Mouse (Mus musculus) stomach, embryonic 16.5 days (tissue): ENCODE results near the gene Prodh2. TPM values are rescaled to one million over a fixed set of nuclear protein-coding genes. Genes with fewer than 3 reads are reported as not detected.

Source experiments
- ATAC-seq: fragments of 200-750 bp; cut with Nextera tagmentation; 2 replicates; pipeline ENCODE4 v1.8.0; 2017; ENCODE audit warnings: moderate number of reproducible peaks, moderate TSS enrichment; ENCODE audit not compliant: insufficient read depth, low FRiP score
- H3K27ac ChIP-seq: fragments of 300-500 bp; sonication (generic); 2 replicates; pipeline ENCODE4 v1.5.1; 2014; ENCODE audit warnings: low read length
- H3K27me3 ChIP-seq: fragments of 300-500 bp; sonication (generic); 2 replicates; pipeline ENCODE4 v1.6.1; 2014; ENCODE audit warnings: low read length, control low read depth, mixed read lengths; ENCODE audit not compliant: control insufficient read depth, insufficient read depth
- H3K36me3 ChIP-seq: fragments of 300-500 bp; sonication (generic); 2 replicates; pipeline ENCODE4 v1.6.1; 2014; ENCODE audit warnings: low read length; ENCODE audit not compliant: control insufficient read depth, insufficient read depth
- H3K4me1 ChIP-seq: fragments of 300-500 bp; sonication (generic); 2 replicates; pipeline ENCODE4 v1.6.1; 2014; ENCODE audit warnings: low read length, control low read depth, mixed read lengths; ENCODE audit not compliant: control insufficient read depth, insufficient read depth
- H3K4me2 ChIP-seq: fragments of 300-500 bp; sonication (generic); 2 replicates; pipeline ENCODE4 v1.6.1; 2014; ENCODE audit warnings: low read depth, low read length, mixed read lengths
- H3K4me3 ChIP-seq: fragments of 300-500 bp; sonication (generic); replicated peaks from 2 replicates; pipeline ENCODE4 v1.5.1; 2014; ENCODE audit warnings: mild to moderate bottlenecking, low read length
- H3K9ac ChIP-seq: fragments of 300-500 bp; sonication (generic); 2 replicates; pipeline ENCODE4 v1.6.1; 2014; ENCODE audit warnings: low read length
- H3K9me3 ChIP-seq: fragments of 300-500 bp; sonication (generic); replicated peaks from 2 replicates; pipeline ENCODE4 v1.6.1; 2016; ENCODE audit warnings: low read length, control low read depth; ENCODE audit not compliant: control insufficient read depth
- WGBS: fragments of 180-500 bp; shearing (Covaris S2); extraction: QIAGEN DNeasy Blood & Tissue Kit; methylation state at CpG from one replicate; pipeline ENCODE4 v1.1.7; 2014; 5-methylcytosine and 5-hydroxymethylcytosine counted together
- polyA plus RNA-seq: library from polyadenylated mRNA; unstranded; fragments of >200 nt; fragmentation: Nextera tagmentation; extraction: Ambion mirVana; gene quantifications from 2 replicates; pipeline ENCODE4 v1.2.1, GENCODE M21; 2015

Gene Prodh2
- 3.6 and 4.0 TPM in 2 replicates for polyA plus RNA-seq

DNA sequence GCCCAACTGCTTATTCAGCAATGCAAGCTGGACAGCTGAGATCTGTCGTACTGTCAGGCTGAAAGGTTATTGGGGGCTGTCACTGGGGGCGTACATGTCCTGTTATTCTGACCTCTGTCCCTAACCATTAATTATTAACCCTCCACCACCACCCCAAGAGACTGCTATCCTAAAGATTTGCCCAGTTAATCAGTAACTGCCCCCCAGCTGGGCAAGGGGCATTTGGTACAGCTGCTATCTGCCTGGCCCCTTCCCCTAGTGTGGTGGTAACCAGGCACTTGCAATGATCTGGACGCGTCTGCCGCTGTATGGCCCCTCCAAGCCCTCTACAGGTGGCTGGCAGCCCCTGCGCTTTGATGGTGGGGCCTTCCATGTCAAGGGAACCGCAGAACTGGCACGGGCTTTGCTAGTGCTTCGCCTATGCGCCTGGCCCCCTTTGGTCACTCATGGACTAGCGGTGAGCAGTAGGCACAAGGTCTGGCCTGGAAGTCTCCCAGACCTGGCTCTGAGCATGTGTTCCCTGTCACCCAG is at the start of gene Prodh2:
Prodh2 (plus strand) TSS at position 222 of the 531 bp plus-strand sequence.
- H3K4me1 ChIP-seq = no peaks in the 10 kb centered on the region
- H3K27me3 ChIP-seq = no peaks in the 10 kb centered on the region
- 48% methylated on average over 11 of the region's 11 CpGs for WGBS
- no peak within 1 kb of the TSS for H3K27ac ChIP-seq
- H3K9ac ChIP-seq = no peak within 1 kb of the TSS
- peak; percentile 33 for ATAC-seq
- no peaks in the 10 kb centered on the region for H3K9me3 ChIP-seq
- no peaks in the 10 kb centered on the region for H3K36me3 ChIP-seq
- no peak within 1 kb of the TSS for H3K4me3 ChIP-seq
- no peak within 1 kb of the TSS for H3K4me2 ChIP-seq

DNA sequence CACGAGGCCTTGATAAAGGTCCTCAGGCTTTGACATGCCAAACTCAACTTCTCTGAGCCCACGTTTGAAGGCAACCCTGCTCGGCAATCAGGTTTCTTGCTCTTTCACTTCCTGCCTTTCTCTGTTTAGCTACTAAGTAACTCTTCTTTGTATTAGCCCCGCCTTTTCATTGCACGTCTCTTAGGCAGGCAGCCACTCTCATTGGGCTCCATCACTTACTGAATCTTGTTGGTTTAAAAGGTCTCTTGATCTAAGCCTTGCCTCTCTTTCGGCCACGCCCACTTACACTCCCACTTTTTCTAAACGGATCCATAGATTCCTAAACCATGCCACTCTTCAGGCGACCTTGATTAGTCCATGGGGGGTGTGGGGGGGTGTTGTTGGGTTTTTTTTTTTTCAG is 49.7 kb upstream of the Prodh2 start:
- Histone ChIP-seq H3K36me3 (no peaks in the 10 kb centered on the region), H3K4me1 (peaks cover 9% of the 10 kb centered on the region; the same call in 1 of the 2 replicates), H3K9me3 (0 out of 2 replicates have a peak, but pooled peaks cover 6% of the 10 kb centered on the region), H3K27ac (no peak overlapping the region), H3K4me3 (no peak overlapping the region), H3K9ac (no peak overlapping the region), H3K4me2 (peak overlapping the region; percentile 94; the same call in 1 of the 2 replicates), H3K27me3 (peaks cover 3% of the 10 kb centered on the region)
- no peak for ATAC-seq
- 17% methylated on average over 9 of the region's 9 CpGs for WGBS

DNA sequence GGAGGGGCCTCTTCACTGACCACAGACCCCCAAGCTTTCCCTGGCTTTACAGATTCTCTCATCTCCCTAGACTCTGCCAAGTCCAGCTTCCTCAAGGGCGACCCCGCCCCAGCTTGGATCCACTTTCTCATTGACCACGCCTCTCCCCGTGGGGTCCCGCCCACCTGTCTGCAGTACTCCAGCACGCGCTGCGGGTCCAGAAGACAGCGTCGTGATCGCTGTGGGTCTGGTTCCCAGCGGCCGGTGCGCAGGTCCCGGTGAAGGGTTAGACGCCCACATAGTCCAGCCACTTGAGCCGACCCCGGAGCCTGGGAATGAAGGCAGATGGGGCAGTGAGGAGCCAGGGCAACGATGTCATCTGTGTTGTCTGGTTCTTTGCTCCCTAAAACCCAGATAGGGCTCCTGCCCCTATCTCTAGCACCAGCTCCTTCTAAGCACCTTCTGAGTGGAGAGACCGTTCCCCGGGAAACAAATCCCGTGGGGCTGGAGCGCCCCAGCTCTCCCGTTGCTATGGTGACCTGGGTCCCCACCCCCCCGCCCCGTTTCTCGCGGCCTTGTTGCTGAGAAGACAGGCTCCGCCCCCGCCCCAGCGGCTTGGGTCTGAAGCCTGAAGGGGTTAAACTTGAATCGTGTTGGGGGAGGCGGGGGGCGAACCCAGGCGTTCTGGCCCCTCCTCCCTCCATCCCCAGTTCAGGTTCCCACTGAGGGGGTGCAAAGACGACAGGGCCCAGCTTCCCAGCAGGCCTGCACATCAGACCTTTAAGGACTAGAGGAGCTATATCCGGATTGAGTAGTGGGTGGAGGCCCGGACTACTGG is 49.1 kb upstream of the Prodh2 start:
- H3K27ac ChIP-seq = no peak overlapping the region
- 0 out of 2 replicates have a peak, but pooled peaks cover 6% of the 10 kb centered on the region for H3K9me3 ChIP-seq
- peaks cover 3% of the 10 kb centered on the region for H3K27me3 ChIP-seq
- peaks cover 9% of the 10 kb centered on the region; the same call in 1 of the 2 replicates for H3K4me1 ChIP-seq
- peak overlapping the region; percentile 77 for H3K9ac ChIP-seq
- H3K4me3 ChIP-seq = peak overlapping the region; percentile 63
- under 1% methylated on average over 38 of the region's 38 CpGs for WGBS
- no peaks in the 10 kb centered on the region for H3K36me3 ChIP-seq
- peak overlapping the region; percentile 94 for H3K4me2 ChIP-seq
- ATAC-seq = peak; percentile 20; the same call in 1 of the 2 replicates

DNA sequence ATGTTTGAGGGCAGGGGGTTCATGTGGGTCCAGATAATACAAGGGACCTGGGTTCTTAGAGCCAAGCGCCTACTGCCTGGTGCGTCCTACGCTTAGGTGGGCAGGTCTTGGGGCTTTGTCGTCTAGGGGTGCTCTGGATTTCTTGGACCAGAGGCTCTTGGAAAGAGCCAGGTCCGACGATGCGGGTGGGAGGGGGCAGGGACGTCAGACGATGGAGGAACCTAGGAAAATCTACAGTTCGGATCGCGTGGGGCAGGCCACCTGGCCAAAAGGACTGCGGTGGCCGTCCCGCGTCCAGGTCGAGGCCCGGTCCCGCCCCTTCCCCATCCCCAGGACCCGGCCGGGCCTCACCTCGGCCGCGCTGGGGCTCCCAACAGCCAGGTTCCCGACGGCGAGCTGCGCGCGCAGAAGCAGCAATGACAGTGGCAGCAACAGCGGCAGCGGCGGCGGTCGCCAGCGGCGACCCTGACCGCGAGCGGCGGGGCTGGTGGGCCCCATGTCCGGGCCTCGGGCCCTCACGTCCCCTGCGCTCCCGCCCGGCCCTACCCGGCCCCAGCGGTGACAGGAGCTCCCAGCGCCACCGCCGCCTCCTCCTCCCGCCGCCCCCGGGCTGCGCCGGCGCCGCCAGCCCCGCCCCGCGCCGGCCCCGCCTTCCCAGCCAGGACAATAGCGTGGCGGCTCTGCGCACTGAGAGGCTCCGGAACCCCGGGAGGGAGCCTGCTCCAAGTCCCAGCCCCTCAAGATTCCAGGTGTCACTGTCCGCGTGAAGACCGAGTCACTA is 48.3 kb upstream of the Prodh2 start, which contains the start of gene Aplp1:
Aplp1 (minus strand) TSS at position 565 of the 781 bp plus-strand sequence.
- H3K36me3 ChIP-seq = no peaks in the 10 kb centered on the region
- peaks cover 3% of the 10 kb centered on the region for H3K27me3 ChIP-seq
- no peak within 1 kb of the TSS for H3K27ac ChIP-seq
- ATAC-seq = peak; percentile 84
- H3K4me1 ChIP-seq = peaks cover 9% of the 10 kb centered on the region; the same call in 1 of the 2 replicates
- under 1% methylated on average over 54 of the region's 72 CpGs for WGBS
- peak within 1 kb of the TSS; percentile 94 for H3K4me2 ChIP-seq
- 0 out of 2 replicates have a peak, but pooled peaks cover 6% of the 10 kb centered on the region for H3K9me3 ChIP-seq
- peak within 1 kb of the TSS; percentile 77 for H3K9ac ChIP-seq
- H3K4me3 ChIP-seq = peak within 1 kb of the TSS; percentile 63

DNA sequence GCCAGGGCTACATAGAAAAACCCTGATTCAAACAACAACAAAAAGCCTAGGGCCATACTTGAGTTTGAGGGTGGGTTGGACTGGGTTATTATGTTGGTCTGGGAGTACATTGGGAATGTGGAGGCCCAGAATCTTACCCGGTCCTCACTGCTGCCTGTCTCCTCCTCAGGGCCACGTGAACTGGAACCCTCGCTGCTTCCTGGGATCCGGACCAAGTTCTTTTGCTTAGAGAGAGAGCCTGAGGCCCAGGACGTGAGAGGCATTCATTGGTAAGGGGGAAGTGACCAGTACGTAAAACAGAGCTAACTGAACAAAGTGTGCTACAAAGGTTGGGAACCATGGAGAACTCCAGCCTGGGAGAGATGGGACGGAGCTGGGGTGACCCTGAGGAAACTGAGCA is 43.2 kb upstream of the Prodh2 start:
- H3K27me3 ChIP-seq = peaks cover 26% of the 10 kb centered on the region
- no peak overlapping the region for H3K4me3 ChIP-seq
- 70% methylated on average over 7 of the region's 7 CpGs for WGBS
- H3K36me3 ChIP-seq = no peaks in the 10 kb centered on the region
- H3K4me1 ChIP-seq = 0 out of 2 replicates have a peak, but pooled peaks cover 3% of the 10 kb centered on the region
- no peak overlapping the region for H3K9ac ChIP-seq
- no peak for ATAC-seq
- H3K4me2 ChIP-seq = no peak overlapping the region
- H3K9me3 ChIP-seq = 0 out of 2 replicates have a peak, but pooled peaks cover 6% of the 10 kb centered on the region
- H3K27ac ChIP-seq = no peak overlapping the region

DNA sequence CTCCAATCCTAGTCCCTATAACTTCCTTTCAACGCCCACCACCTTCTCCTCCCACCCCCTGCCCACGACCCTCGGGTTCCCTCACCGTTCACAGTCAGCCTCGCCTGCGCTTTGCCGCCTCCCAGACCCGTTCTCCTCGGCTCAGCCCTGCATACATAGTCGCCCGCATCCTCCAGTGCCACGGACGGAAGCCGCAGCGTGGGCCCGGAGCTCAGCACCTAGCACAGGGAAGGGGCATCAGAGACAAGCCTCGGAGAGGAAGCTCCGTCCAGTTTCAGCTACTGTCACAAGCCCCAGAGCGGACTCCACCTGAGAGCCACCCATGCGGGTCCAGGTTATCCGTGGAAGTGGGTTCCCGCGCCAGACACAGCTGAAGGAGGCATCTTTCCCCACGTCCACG is 40.1 kb upstream of the Prodh2 start:
- H3K27me3 ChIP-seq = peaks cover 56% of the 10 kb centered on the region
- H3K4me2 ChIP-seq = no peak overlapping the region
- ATAC-seq = no peak
- no peak overlapping the region for H3K9ac ChIP-seq
- H3K4me3 ChIP-seq = no peak overlapping the region
- H3K36me3 ChIP-seq = no peaks in the 10 kb centered on the region
- no peak overlapping the region for H3K27ac ChIP-seq
- 19% methylated on average over 25 of the region's 25 CpGs for WGBS
- peaks cover 7% of the 10 kb centered on the region; the same call in 1 of the 2 replicates for H3K4me1 ChIP-seq
- no peaks in the 10 kb centered on the region for H3K9me3 ChIP-seq

DNA sequence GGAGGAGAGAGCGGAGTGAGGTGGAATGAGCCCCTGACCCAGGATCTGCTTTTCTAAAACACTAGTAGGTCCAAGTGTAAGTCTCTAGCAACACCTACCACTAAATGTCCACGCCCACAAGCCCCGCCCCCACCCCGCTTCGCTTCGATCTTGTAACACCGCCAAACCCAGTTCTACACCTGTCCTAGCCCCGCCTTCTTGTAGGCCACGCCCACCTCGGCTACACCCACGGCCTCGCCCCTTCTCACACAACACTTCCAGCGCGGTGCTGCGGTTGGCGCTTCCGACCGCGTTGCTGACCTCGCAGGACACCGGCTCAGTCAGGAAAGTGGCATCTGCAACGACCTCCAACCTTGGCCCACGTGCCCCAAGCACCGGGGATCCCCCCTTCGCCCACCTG is 39.7 kb upstream of the Prodh2 start:
- 3% methylated on average over 25 of the region's 25 CpGs for WGBS
- Histone ChIP-seq H3K4me3 (peak overlapping the region; percentile 10; the same call in 1 of the 2 replicates), H3K4me1 (peaks cover 7% of the 10 kb centered on the region; the same call in 1 of the 2 replicates), H3K9ac (no peak overlapping the region), H3K36me3 (no peaks in the 10 kb centered on the region), H3K27me3 (peaks cover 61% of the 10 kb centered on the region), H3K9me3 (no peaks in the 10 kb centered on the region), H3K27ac (no peak overlapping the region), H3K4me2 (peak overlapping the region; percentile 25; the same call in 1 of the 2 replicates)
- peak; percentile 67; the same call in 1 of the 2 replicates for ATAC-seq

DNA sequence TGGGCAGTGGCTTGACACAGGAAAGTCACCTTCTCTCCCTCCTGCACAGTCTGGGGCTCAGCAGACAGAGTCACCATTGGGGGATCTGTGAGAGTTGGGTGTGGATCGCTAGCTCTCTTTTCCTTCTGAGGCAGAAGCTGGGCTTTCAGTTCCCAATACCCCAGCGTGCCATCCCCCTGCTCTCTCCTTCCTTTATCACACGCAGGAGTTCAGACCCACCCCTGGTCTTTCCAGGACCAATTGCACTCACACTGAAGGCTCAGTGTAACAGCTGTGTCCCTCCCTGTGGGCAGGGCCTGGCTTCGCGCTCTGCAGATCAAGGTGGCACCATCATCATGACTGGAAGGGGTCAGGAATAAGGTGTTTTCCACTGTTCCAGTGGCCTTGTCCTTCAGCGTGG is 39.2 kb upstream of the Prodh2 start:
- no peaks in the 10 kb centered on the region for H3K9me3 ChIP-seq
- peak overlapping the region; percentile 10; the same call in 1 of the 2 replicates for H3K4me3 ChIP-seq
- ATAC-seq = no peak
- H3K27ac ChIP-seq = no peak overlapping the region
- peaks cover 65% of the 10 kb centered on the region for H3K27me3 ChIP-seq
- H3K9ac ChIP-seq = no peak overlapping the region
- H3K4me2 ChIP-seq = peak overlapping the region; percentile 25; the same call in 1 of the 2 replicates
- H3K36me3 ChIP-seq = no peaks in the 10 kb centered on the region
- H3K4me1 ChIP-seq = peaks cover 7% of the 10 kb centered on the region; the same call in 1 of the 2 replicates
- 10% methylated on average over 6 of the region's 6 CpGs for WGBS
